Mouse (Mus musculus) hindbrain, postnatal 0 days (tissue): ENCODE data around the gene Plxna2. TPM values are rescaled to one million over a fixed set of nuclear protein-coding genes. Genes with fewer than 3 reads are reported as not detected.
A peak's percentile ranks its signal among the peaks of the same experiment; 100 is the strongest.

Source experiments
- ATAC-seq: fragments of 200-750 bp; cut with Nextera tagmentation; 2 replicates; pipeline ENCODE4 v1.8.0; 2017; ENCODE audit warnings: mild to moderate bottlenecking, moderate TSS enrichment, moderate library complexity
- DNase-seq: peaks from one replicate; pipeline ENCODE4 v3.0.0-alpha.2; 2015; ENCODE audit warnings: low spot score
- H3K27ac ChIP-seq: fragments of 300-500 bp; sonication (generic); 2 replicates; pipeline ENCODE4 v1.5.1; 2014; ENCODE audit warnings: mild to moderate bottlenecking
- H3K27me3 ChIP-seq: fragments of 300-500 bp; sonication (generic); 2 replicates; pipeline ENCODE4 v1.6.1; 2014; ENCODE audit warnings: low read length, mixed read lengths; ENCODE audit not compliant: insufficient read depth
- H3K36me3 ChIP-seq: fragments of 300-500 bp; sonication (generic); 2 replicates; pipeline ENCODE4 v1.6.1; 2014; ENCODE audit warnings: low read length, mixed read lengths; ENCODE audit not compliant: insufficient read depth
- H3K4me1 ChIP-seq: fragments of 300-500 bp; sonication (generic); 2 replicates; pipeline ENCODE4 v1.6.1; 2014; ENCODE audit warnings: antibody characterized with exemption, low read length, mixed read lengths; ENCODE audit not compliant: insufficient read depth
- H3K4me2 ChIP-seq: fragments of 300-500 bp; sonication (generic); 2 replicates; pipeline ENCODE4 v1.6.1; 2014; ENCODE audit warnings: low read depth, mild to moderate bottlenecking, low read length, moderate library complexity, mixed read lengths
- H3K4me3 ChIP-seq: fragments of 300-500 bp; sonication (generic); 2 replicates; pipeline ENCODE4 v1.5.1; 2014; ENCODE audit warnings: low read length
- H3K9ac ChIP-seq: fragments of 300-500 bp; sonication (generic); replicated peaks from 2 replicates; pipeline ENCODE4 v1.6.1; 2014; ENCODE audit warnings: mild to moderate bottlenecking, low read length, moderate library complexity, mixed read lengths
- H3K9me3 ChIP-seq: fragments of 300-500 bp; sonication (generic); 2 replicates; pipeline ENCODE4 v1.6.1; 2016; ENCODE audit warnings: low read length, mixed read lengths
- CTCF ChIP-seq: IDR thresholded peaks from 2 replicates; pipeline ENCODE4 v1.5.1; 2016; ENCODE audit warnings: antibody characterized with exemption, control low read depth, low read depth
- WGBS: fragments of 180-500 bp; shearing (Covaris S2); extraction: QIAGEN DNeasy Blood & Tissue Kit; methylation state at CpG from one replicate; pipeline ENCODE4 v1.1.7; 2014; 5-methylcytosine and 5-hydroxymethylcytosine counted together
- polyA plus RNA-seq: library from polyadenylated mRNA; unstranded; fragments of >200 nt; fragmentation: Nextera tagmentation; extraction: Ambion mirVana; gene quantifications from 2 replicates; pipeline ENCODE4 v1.2.1, GENCODE M21; 2015
- total RNA-seq: library from RNA; depleted of rRNA; stranded (reverse); fragments of >200 nt; gene quantifications from 2 replicates; pipeline ENCODE4 v1.2.3, GENCODE M21; 2014

Gene Plxna2
- total and polyA plus RNA-seq, 2 experiments from 2014 or later = 11.7 to 48.2 TPM

DNA sequence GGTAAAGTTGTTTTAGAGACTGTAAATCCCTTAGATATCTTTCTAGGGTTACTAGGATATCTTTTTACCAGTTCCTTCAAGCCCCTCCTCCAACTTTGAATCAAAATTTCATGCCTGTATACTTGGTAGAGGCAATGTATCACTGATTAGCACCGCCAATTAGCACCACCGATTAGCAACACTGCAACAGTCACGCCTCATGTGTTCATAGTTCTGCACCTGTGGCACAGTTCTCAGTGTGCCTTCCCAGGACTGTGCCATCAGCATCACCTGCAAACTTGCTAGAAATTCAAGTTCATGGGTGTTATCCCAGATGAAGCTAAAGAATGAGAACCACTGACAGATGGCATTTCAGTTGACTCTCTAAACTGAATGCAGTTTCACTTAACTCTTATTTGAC, 138.8 kb downstream of the Plxna2 start:
- WGBS = 55% methylated on average over 3 of the region's 3 CpGs
- Histone ChIP-seq H3K4me3 (no peak overlapping the region), H3K4me1 (0 out of 2 replicates have a peak, but pooled peaks cover 9% of the 10 kb centered on the region), H3K9me3 (no peaks in the 10 kb centered on the region), H3K27me3 (no peaks in the 10 kb centered on the region), H3K27ac (no peak overlapping the region), H3K9ac (no peak overlapping the region), H3K4me2 (no peak overlapping the region), H3K36me3 (peaks cover 2% of the 10 kb centered on the region; the same call in 1 of the 2 replicates)
- no peak for TF ChIP-seq CTCF
- DNase-seq (no peak), ATAC-seq (no peak)

GRCm38 (mm10) chr1:194761432-194762212, 143.6 kb downstream of the Plxna2 start:
- H3K36me3 ChIP-seq = peaks cover 18% of the 10 kb centered on the region; the same call in 1 of the 2 replicates
- ATAC-seq = no peak
- TF ChIP-seq CTCF = peak; percentile 68

GRCm38 (mm10) chr1:194762896-194763295, 144.9 kb downstream of the Plxna2 start:
- no peak for ATAC-seq
- no peak for DNase-seq
- peaks cover 18% of the 10 kb centered on the region; the same call in 1 of the 2 replicates for H3K36me3 ChIP-seq
- H3K9me3 ChIP-seq = no peaks in the 10 kb centered on the region
- TF ChIP-seq CTCF = no peak
- no peaks in the 10 kb centered on the region for H3K4me1 ChIP-seq
- no peak overlapping the region for H3K9ac ChIP-seq
- H3K27me3 ChIP-seq = no peaks in the 10 kb centered on the region
- H3K4me2 ChIP-seq = no peak overlapping the region
- H3K27ac ChIP-seq = no peak overlapping the region
- no peak overlapping the region for H3K4me3 ChIP-seq
- WGBS = 62% methylated on average over 5 of the region's 5 CpGs

More at GRCm38 (mm10) chr1:194761432-194762212, 143.6 kb downstream of the Plxna2 start:
- WGBS = 85% methylated on average over 2 of the region's 2 CpGs
- H3K4me3 ChIP-seq = no peak overlapping the region
- no peak overlapping the region for H3K4me2 ChIP-seq
- no peaks in the 10 kb centered on the region for H3K27me3 ChIP-seq
- H3K9ac ChIP-seq = no peak overlapping the region
- H3K9me3 ChIP-seq = no peaks in the 10 kb centered on the region
- 0 out of 2 replicates have a peak, but pooled peaks cover 3% of the 10 kb centered on the region for H3K4me1 ChIP-seq
- DNase-seq = peak; percentile 44
- no peak overlapping the region for H3K27ac ChIP-seq

- H3K36me3 ChIP-seq = peaks cover 23% of the 10 kb centered on the region; the same call in 1 of the 2 replicates
- no peak overlapping the region for H3K27ac ChIP-seq
- TF ChIP-seq CTCF = no peak
- no peaks in the 10 kb centered on the region for H3K9me3 ChIP-seq
- H3K4me3 ChIP-seq = no peak overlapping the region
- no peaks in the 10 kb centered on the region for H3K4me1 ChIP-seq
- DNase-seq = no peak
- ATAC-seq = no peak
- no peak overlapping the region for H3K9ac ChIP-seq
- H3K27me3 ChIP-seq = no peaks in the 10 kb centered on the region
- no peak overlapping the region for H3K4me2 ChIP-seq
Measured at GRCm38 (mm10) chr1:194764951-194765350, 146.9 kb downstream of the Plxna2 start.

DNA sequence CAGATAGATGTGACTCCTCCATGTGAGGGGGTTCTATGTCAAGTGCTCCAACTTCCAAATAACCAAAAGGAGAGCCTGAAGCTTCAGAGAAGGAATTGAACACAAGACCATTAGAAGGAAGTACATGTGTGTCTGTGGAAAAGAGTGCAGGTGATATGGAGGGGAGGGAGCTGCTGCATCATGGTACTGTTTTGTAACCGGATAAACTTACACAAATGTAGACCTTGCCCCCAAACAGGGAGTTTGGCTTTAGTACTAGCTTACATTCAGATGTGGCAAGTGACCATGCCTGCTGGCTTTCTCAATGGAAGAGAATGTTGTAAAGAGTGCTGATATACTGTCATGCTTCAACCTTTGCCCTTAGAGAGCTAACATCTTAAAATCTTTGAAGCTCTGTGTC, 150.8 kb downstream of the Plxna2 start:
- Histone ChIP-seq H3K27me3 (no peaks in the 10 kb centered on the region), H3K9ac (no peak overlapping the region), H3K4me2 (no peak overlapping the region), H3K4me1 (no peaks in the 10 kb centered on the region), H3K4me3 (no peak overlapping the region), H3K36me3 (peaks cover 16% of the 10 kb centered on the region; the same call in 1 of the 2 replicates), H3K9me3 (no peaks in the 10 kb centered on the region), H3K27ac (no peak overlapping the region)
- no peak for TF ChIP-seq CTCF
- no peak for ATAC-seq
- no peak for DNase-seq
- WGBS = 82% methylated on average over 1 of the region's 1 CpGs

GRCm38 (mm10) chr1:194772053-194772452, 154.0 kb downstream of the Plxna2 start:
- ATAC-seq (no peak), DNase-seq (peak; percentile 27)
- TF ChIP-seq CTCF = no peak
- no peak overlapping the region for H3K4me2 ChIP-seq
- H3K27ac ChIP-seq = no peak overlapping the region
- WGBS = 40% methylated on average over 3 of the region's 3 CpGs
- H3K27me3 ChIP-seq = no peaks in the 10 kb centered on the region
- no peaks in the 10 kb centered on the region for H3K4me1 ChIP-seq
- H3K36me3 ChIP-seq = peaks cover 12% of the 10 kb centered on the region; the same call in 1 of the 2 replicates
- H3K4me3 ChIP-seq = no peak overlapping the region
- no peaks in the 10 kb centered on the region for H3K9me3 ChIP-seq
- H3K9ac ChIP-seq = no peak overlapping the region

DNA sequence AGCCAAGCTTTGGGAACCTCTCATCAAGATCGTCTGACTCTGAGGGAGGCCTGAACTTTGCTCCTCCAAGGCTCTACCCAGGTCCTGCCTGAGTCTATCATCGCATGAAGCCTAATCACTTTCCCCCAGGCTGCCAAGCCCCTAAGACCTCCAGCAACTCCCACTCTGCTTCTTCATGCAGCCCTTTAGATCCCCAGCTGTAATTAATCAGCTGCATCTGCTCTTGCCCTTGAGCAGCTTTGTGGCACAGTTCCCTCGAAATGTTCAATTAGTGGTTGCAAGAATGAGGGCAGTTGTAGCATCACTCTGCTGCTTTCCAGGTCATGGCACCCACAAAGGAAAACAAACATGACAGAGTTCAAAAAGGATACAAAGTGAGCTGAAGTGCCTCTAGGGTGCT, 155.9 kb downstream of the Plxna2 start:
- Histone ChIP-seq H3K4me3 (no peak overlapping the region), H3K9ac (no peak overlapping the region), H3K9me3 (no peaks in the 10 kb centered on the region), H3K4me2 (no peak overlapping the region), H3K36me3 (peaks cover 12% of the 10 kb centered on the region; the same call in 1 of the 2 replicates), H3K27me3 (no peaks in the 10 kb centered on the region), H3K4me1 (no peaks in the 10 kb centered on the region), H3K27ac (no peak overlapping the region)
- no peak for TF ChIP-seq CTCF
- no peak for ATAC-seq
- WGBS = 32% methylated on average over 3 of the region's 3 CpGs
- DNase-seq = no peak
